Mouse (Mus musculus): ENCODE measurements at regions not wholly inside any gene's neighbourhood (a gene's known extent, or its start where the extent isn't known, plus 50 kb on each side); places are given as distances from the start of the nearest gene placed in this dataset.

DNA sequence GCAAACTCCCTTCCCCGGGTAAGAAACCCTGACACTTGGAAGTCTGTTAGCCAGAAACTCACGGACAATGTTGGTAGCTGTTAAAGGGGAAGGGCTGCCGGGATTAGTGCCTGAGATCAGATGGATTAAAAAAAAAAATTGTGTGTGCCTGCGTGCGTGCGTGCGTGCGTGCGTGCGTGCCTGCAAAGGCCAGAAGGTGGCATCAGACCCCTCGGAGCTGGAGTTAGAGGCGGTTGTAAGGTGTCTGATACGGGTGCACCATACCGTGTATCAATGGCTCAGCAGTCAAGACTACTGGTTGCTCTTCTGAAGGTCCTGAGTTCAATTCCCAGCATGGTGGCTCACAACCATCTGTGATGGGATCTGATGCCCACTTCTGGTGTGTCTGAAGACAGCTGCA is 59.0 kb upstream of the Ccdc167 start:
- Histone ChIP-seq H3K9me3 (replicated peaks; ENCODE audit: control insufficient read depth, low read length) (no peaks in the 10 kb centered on the region), H3K27me3 (replicated peaks; ENCODE audit: control insufficient read depth, insufficient read depth, low read length) (no peaks in the 10 kb centered on the region), H3K9ac (ENCODE audit: low read length) (no peak overlapping the region), H3K36me3 (ENCODE audit: control insufficient read depth, insufficient read depth, low read length) (no peaks in the 10 kb centered on the region), H3K4me3 (ENCODE audit: low read depth, low read length) (no peak overlapping the region), H3K27ac (ENCODE audit: low read depth, low read length) (no peak overlapping the region), H3K4me1 (ENCODE audit: control insufficient read depth, insufficient read depth, low read length) (0 out of 2 replicates have a peak, but pooled peaks cover 6% of the 10 kb centered on the region), H3K4me2 (ENCODE audit: low read length) (no peak overlapping the region)
- no peak for DNase-seq (ENCODE audit: low spot score)
- no peak for ATAC-seq
- WGBS, result 85% methylated on average over 14 of the region's 14 CpGs

DNA sequence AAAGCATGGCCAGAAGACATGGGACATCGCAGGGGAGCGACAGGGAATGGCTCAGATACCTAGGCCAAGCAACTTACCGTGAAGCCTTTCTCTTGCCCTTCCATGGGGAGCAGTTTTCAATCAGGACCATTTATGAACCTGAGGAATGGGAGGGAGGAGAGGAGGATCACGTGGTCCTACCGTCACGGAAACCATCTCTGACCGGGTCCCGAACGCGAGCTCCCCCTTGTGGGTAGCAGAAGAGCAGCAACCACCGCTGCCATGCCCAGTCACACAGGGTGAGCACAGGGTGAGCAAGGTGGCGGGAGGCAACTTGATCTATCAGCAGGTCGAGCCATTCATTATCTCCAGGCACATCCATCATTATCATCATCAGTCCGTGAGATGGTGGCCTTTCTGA is 56.5 kb upstream of the Ccdc167 start:
- H3K27ac ChIP-seq (ENCODE audit: low read depth, low read length), result no peak overlapping the region
- no peak overlapping the region for H3K4me3 ChIP-seq (ENCODE audit: low read depth, low read length)
- 0 out of 2 replicates have a peak, but pooled peaks cover 6% of the 10 kb centered on the region for H3K4me1 ChIP-seq (ENCODE audit: control insufficient read depth, insufficient read depth, low read length)
- 21% methylated on average over 14 of the region's 14 CpGs for WGBS
- no peak for ATAC-seq
- H3K36me3 ChIP-seq (ENCODE audit: control insufficient read depth, insufficient read depth, low read length), result no peaks in the 10 kb centered on the region
- no peak overlapping the region for H3K4me2 ChIP-seq (ENCODE audit: low read length)
- DNase-seq (ENCODE audit: low spot score), result no peak
- H3K9ac ChIP-seq (ENCODE audit: low read length), result no peak overlapping the region
- no peaks in the 10 kb centered on the region for H3K9me3 ChIP-seq (replicated peaks; ENCODE audit: control insufficient read depth, low read length)
- H3K27me3 ChIP-seq (replicated peaks; ENCODE audit: control insufficient read depth, insufficient read depth, low read length), result no peaks in the 10 kb centered on the region

DNA sequence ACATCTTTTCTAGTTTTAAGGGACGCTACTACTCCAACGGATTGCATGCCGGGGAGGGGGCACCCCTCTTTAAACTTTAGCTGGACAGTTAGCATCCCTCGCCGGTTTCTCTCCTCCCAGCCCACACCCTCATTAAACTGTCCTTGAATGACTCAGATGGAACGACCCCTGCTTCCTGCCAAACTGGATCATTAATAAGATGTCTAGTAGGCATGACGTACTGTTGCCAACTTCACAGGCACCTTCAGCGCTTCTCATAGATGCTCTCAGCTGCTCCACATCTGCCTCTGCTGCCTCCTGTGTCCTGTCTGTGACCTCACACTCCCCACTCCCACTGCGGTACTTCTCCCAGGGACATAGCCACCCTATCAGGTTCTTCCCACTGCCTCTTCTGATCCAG is 54.1 kb upstream of the Ccdc167 start:
- Histone ChIP-seq H3K27me3 (replicated peaks; ENCODE audit: control insufficient read depth, insufficient read depth, low read length) (no peaks in the 10 kb centered on the region), H3K27ac (ENCODE audit: low read depth, low read length) (no peak overlapping the region), H3K4me2 (ENCODE audit: low read length) (no peak overlapping the region), H3K9me3 (replicated peaks; ENCODE audit: control insufficient read depth, low read length) (no peaks in the 10 kb centered on the region), H3K4me1 (ENCODE audit: control insufficient read depth, insufficient read depth, low read length) (no peaks in the 10 kb centered on the region), H3K4me3 (ENCODE audit: low read depth, low read length) (no peak overlapping the region), H3K9ac (ENCODE audit: low read length) (no peak overlapping the region), H3K36me3 (ENCODE audit: control insufficient read depth, insufficient read depth, low read length) (no peaks in the 10 kb centered on the region)
- DNase-seq (ENCODE audit: low spot score) (no peak), ATAC-seq (no peak)
- WGBS, result 62% methylated on average over 9 of the region's 9 CpGs

DNA sequence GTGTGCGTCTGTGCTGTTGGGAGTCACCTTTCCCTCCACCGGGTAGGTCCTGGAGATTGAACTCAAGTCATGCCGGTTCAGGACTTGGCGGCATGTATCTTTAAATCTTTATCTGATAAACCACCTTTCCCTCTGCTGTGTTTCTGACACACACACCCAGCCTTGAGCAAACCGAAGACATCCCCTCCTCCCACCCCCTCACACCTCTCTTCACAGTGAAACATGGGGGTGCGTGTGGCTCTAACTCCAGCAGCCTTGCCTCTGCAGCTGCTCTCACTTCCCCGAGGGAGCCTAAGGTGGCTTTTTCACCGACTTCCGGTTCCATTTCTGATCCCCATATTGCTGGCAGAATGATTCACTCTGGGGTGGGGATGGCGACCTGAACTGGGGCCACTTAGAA is 52.8 kb upstream of the Ccdc167 start:
- Histone ChIP-seq H3K4me2 (ENCODE audit: low read length) (no peak overlapping the region), H3K27ac (ENCODE audit: low read depth, low read length) (no peak overlapping the region), H3K27me3 (replicated peaks; ENCODE audit: control insufficient read depth, insufficient read depth, low read length) (no peaks in the 10 kb centered on the region), H3K36me3 (ENCODE audit: control insufficient read depth, insufficient read depth, low read length) (no peaks in the 10 kb centered on the region), H3K9ac (ENCODE audit: low read length) (no peak overlapping the region), H3K4me1 (ENCODE audit: control insufficient read depth, insufficient read depth, low read length) (no peaks in the 10 kb centered on the region), H3K9me3 (replicated peaks; ENCODE audit: control insufficient read depth, low read length) (no peaks in the 10 kb centered on the region), H3K4me3 (ENCODE audit: low read depth, low read length) (no peak overlapping the region)
- ATAC-seq, result no peak
- 84% methylated on average over 10 of the region's 10 CpGs for WGBS
- no peak for DNase-seq (ENCODE audit: low spot score)

DNA sequence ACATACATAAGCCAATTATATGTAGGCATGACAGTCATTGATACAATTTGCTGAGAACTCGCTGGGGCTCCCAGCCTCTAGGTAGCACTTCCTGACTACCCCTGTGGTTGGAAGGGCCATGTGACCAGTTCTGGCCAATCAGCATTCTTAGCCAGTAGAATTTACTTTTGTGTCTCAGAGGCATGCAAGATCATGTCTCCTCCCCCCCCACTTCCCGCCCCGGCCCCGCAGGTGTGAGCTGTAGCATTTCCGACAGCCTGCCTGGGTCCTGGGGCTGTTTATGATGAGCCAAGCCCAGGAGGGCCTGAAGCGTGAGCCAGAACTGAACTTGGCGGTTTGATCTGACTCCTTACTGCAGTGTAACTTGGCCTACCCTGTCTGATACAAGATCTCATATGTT is 52.3 kb upstream of the Ccdc167 start:
- no peak overlapping the region for H3K4me2 ChIP-seq (ENCODE audit: low read length)
- H3K4me1 ChIP-seq (ENCODE audit: control insufficient read depth, insufficient read depth, low read length), result no peaks in the 10 kb centered on the region
- WGBS, result 76% methylated on average over 7 of the region's 7 CpGs
- DNase-seq (ENCODE audit: low spot score) (no peak), ATAC-seq (no peak)
- no peak overlapping the region for H3K4me3 ChIP-seq (ENCODE audit: low read depth, low read length)
- H3K27me3 ChIP-seq (replicated peaks; ENCODE audit: control insufficient read depth, insufficient read depth, low read length), result no peaks in the 10 kb centered on the region
- no peak overlapping the region for H3K27ac ChIP-seq (ENCODE audit: low read depth, low read length)
- H3K9ac ChIP-seq (ENCODE audit: low read length), result no peak overlapping the region
- no peaks in the 10 kb centered on the region for H3K9me3 ChIP-seq (replicated peaks; ENCODE audit: control insufficient read depth, low read length)
- no peaks in the 10 kb centered on the region for H3K36me3 ChIP-seq (ENCODE audit: control insufficient read depth, insufficient read depth, low read length)

DNA sequence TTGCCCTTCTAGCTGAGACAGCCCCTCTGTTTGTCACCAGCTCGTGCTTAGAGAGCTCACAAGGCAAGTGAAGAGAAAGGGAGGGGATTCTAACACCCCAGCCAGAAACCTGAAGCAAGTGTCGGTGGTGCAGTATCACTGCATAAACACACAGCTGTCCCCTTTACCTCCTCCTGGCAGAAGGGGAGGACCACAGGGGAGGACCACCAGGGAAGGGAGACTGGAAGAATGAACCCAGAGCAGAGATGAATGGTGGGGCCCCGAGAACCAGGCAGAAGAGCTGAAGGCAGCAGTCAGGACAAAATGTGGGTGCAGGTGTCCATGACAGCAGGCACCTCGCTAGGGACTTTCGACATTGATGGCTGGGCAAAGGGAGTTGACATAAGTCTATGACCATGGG is 51.8 kb upstream of the Ccdc167 start:
- H3K9ac ChIP-seq (ENCODE audit: low read length), result no peak overlapping the region
- 0 out of 2 replicates have a peak overlapping the region, but pooled peaks have one; percentile 9 for H3K27ac ChIP-seq (ENCODE audit: low read depth, low read length)
- H3K4me1 ChIP-seq (ENCODE audit: control insufficient read depth, insufficient read depth, low read length), result no peaks in the 10 kb centered on the region
- H3K4me2 ChIP-seq (ENCODE audit: low read length), result no peak overlapping the region
- H3K9me3 ChIP-seq (replicated peaks; ENCODE audit: control insufficient read depth, low read length), result no peaks in the 10 kb centered on the region
- H3K27me3 ChIP-seq (replicated peaks; ENCODE audit: control insufficient read depth, insufficient read depth, low read length), result no peaks in the 10 kb centered on the region
- peak; percentile 32; the same call in 1 of the 2 replicates for ATAC-seq
- H3K36me3 ChIP-seq (ENCODE audit: control insufficient read depth, insufficient read depth, low read length), result no peaks in the 10 kb centered on the region
- 71% methylated on average over 5 of the region's 5 CpGs for WGBS
- H3K4me3 ChIP-seq (ENCODE audit: low read depth, low read length), result no peak overlapping the region
- DNase-seq (ENCODE audit: low spot score), result no peak
